In the genomic region with DNA sequence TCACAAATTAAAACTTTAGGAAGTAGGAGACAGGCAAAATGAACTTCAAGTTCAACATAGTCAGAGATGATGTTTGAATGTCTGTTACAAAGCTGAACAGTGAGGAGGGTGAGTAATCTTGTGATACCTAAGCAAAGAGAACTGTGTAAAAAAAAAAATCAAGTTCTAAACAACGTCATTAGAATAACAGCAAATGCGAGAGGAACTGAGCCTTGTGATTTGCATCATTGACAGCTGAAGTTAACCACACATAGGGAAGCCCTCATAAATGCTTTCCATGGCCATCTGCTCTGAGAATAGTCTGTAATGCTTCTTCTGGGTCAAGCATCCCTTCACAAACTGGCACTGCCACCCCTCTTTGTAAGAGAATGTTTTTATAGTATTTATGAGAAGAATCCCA, we compare ENCODE assay signal across 39 mouse cellular contexts. TPM values are rescaled to one million over a fixed set of nuclear protein-coding genes. Genes with fewer than 3 reads are reported as not detected.
"Had no signal": no experiment of that assay in that cellular context is flagged by ENCODE, and none has a peak within 500 bp of the region (broad histone marks: within the 10 kb centered on the region; RNA-seq: fewer than 3 reads in every experiment).

No protein-coding gene starts in this region.

- H3K9ac ChIP-seq: heart, embryonic 12.5 days; heart, embryonic 13.5 days; heart, embryonic 15.5 days; hindbrain, embryonic 12.5 days; hindbrain, embryonic 13.5 days; hindbrain, embryonic 14.5 days; hindbrain, embryonic 15.5 days; intestine, embryonic 15.5 days; kidney, embryonic 15.5 days had no signal

- H3K9me3 ChIP-seq: heart, embryonic 10.5 days; heart, embryonic 12.5 days; heart, embryonic 13.5 days; heart, embryonic 15.5 days; hindbrain, embryonic 10.5 days; hindbrain, embryonic 12.5 days; hindbrain, embryonic 13.5 days; hindbrain, embryonic 15.5 days; intestine, embryonic 15.5 days; kidney, embryonic 15.5 days had no signal

- H3K4me2 ChIP-seq: heart, embryonic 11.5 days; heart, embryonic 12.5 days; heart, embryonic 13.5 days; heart, embryonic 15.5 days; hindbrain, embryonic 12.5 days; hindbrain, embryonic 13.5 days; hindbrain, embryonic 14.5 days; hindbrain, embryonic 15.5 days; intestine, embryonic 15.5 days; kidney, embryonic 15.5 days had no signal

- H3K4me3 ChIP-seq: heart, embryonic 10.5 days; heart, embryonic 12.5 days; heart, embryonic 13.5 days; heart, embryonic 15.5 days; hindbrain, embryonic 10.5 days; hindbrain, embryonic 12.5 days; hindbrain, embryonic 13.5 days; hindbrain, embryonic 15.5 days; intestine, embryonic 15.5 days; kidney, embryonic 15.5 days; layer of hippocampus, adult 2 months had no signal

- DNase-seq: heart, postnatal 10 days; heart, postnatal 14 days; heart, postnatal 36 days; heart, postnatal 4 days; kidney, adult 18-20 months; kidney, adult 2 months; kidney, adult 8-10 months; kidney, adult 9 months; kidney, postnatal 10 days; kidney, postnatal 14 days; kidney, postnatal 25 days; kidney, postnatal 36 days; kidney, postnatal 4 days; layer of hippocampus, adult 9-11 months; layer of hippocampus, postnatal 36 days had no signal

- H3K27me3 ChIP-seq: heart, embryonic 12.5 days; heart, embryonic 13.5 days; heart, embryonic 15.5 days; hindbrain, embryonic 12.5 days; hindbrain, embryonic 13.5 days; hindbrain, embryonic 15.5 days; intestine, embryonic 15.5 days; kidney, embryonic 15.5 days had no signal

- H3K4me1 ChIP-seq: heart, embryonic 10.5 days; heart, embryonic 12.5 days; heart, embryonic 13.5 days; heart, embryonic 15.5 days; hindbrain, embryonic 10.5 days; hindbrain, embryonic 12.5 days; hindbrain, embryonic 13.5 days; hindbrain, embryonic 15.5 days; intestine, embryonic 15.5 days; kidney, embryonic 15.5 days had no signal

- H3K27ac ChIP-seq: heart, embryonic 10.5 days; heart, embryonic 13.5 days; heart, embryonic 15.5 days; hindbrain, embryonic 10.5 days; hindbrain, embryonic 12.5 days; hindbrain, embryonic 13.5 days; hindbrain, embryonic 14.5 days; hindbrain, embryonic 15.5 days; hindbrain, postnatal 0 days; intestine, embryonic 15.5 days; kidney, embryonic 15.5 days; kidney, postnatal 0 days; layer of hippocampus, adult 2 months had no signal

- ATAC-seq: hindbrain, embryonic 16.5 days; hindbrain, postnatal 0 days; inflammation-experienced regulatory T-cells, adult 6 months; intestine, embryonic 15.5 days; intestine, embryonic 16.5 days; intestine, postnatal 0 days had no signal

- H3K36me3 ChIP-seq: heart, embryonic 10.5 days; heart, embryonic 12.5 days; heart, embryonic 13.5 days; heart, embryonic 15.5 days; hindbrain, embryonic 10.5 days; hindbrain, embryonic 12.5 days; hindbrain, embryonic 13.5 days; hindbrain, embryonic 15.5 days; intestine, embryonic 15.5 days; kidney, embryonic 15.5 days had no signal

RNA-seq across cellular contexts. Expression of a gene that starts 31.0 kb away (rescaled TPM):
- total RNA-seq: heart, postnatal 10 days; heart, postnatal 25 days; heart, postnatal 36 days; heart, postnatal 4 days; hematopoietic stem cell, adult 5-6 weeks; layer of hippocampus, adult 18-20 months; layer of hippocampus, adult 2 months; layer of hippocampus, postnatal 14 days; layer of hippocampus, postnatal 25 days; layer of hippocampus, postnatal 36 days had no signal
- polyA plus RNA-seq: heart, embryonic 10.5 days; heart, embryonic 11.5 days; heart, embryonic 12.5 days; heart, embryonic 13.5 days; hindbrain, embryonic 15.5 days had no signal
